Mouse (Mus musculus): ENCODE data around the gene Kcnk1. TPM values are rescaled to one million over a fixed set of nuclear protein-coding genes. Genes with fewer than 3 reads are reported as not detected.

Gene Kcnk1
- total RNA-seq (2021): 1 to 10 TPM; 2.7 to 4.0 TPM
- long read RNA-seq, experiment 1, partial matches to known transcripts: 0 of 5 reads
- long read RNA-seq, experiment 1, other reads (novel, unspliced or antisense): 0 of 5 reads
- long read RNA-seq, experiment 2, transcript Kcnk1-201 (3 exons, 2,235 nt): major isoform, 8 of 8 reads
- long read RNA-seq, experiment 2, partial matches to known transcripts: 0 of 8 reads
- long read RNA-seq, experiment 2, other reads (novel, unspliced or antisense): 0 of 8 reads

GRCm38 (mm10) chr8:125995101-125995986, at the start of gene Kcnk1:
Gene Kcnk1 (plus strand): TSS chr8:125995170.
- DNase-seq: peak; percentile 22

- no peak for DNase-seq
These were observed 46.2 kb upstream of the Kcnk1 start for GRCm38 (mm10) chr8:125948696-125949308.

GRCm38 (mm10) chr8:125950007-125950940, 44.7 kb upstream of the Kcnk1 start:
- DNase-seq: peak; percentile 76

- peak; percentile 49 for DNase-seq
These were observed 39.3 kb upstream of the Kcnk1 start for GRCm38 (mm10) chr8:125955671-125956070.

GRCm38 (mm10) chr8:125956796-125957195, 38.2 kb upstream of the Kcnk1 start:
- no peak for DNase-seq

GRCm38 (mm10) chr8:125957226-125957993, 37.6 kb upstream of the Kcnk1 start:
- DNase-seq: no peak

- no peak for DNase-seq
These were observed 37.0 kb upstream of the Kcnk1 start for GRCm38 (mm10) chr8:125957994-125958368.

- no peak for DNase-seq
These were observed 35.6 kb upstream of the Kcnk1 start for GRCm38 (mm10) chr8:125959363-125959771.

- DNase-seq: no peak
These were observed 34.9 kb upstream of the Kcnk1 start for GRCm38 (mm10) chr8:125960037-125960436.

- no peak for DNase-seq
These were observed 33.2 kb upstream of the Kcnk1 start for GRCm38 (mm10) chr8:125961790-125962189.

- DNase-seq: no peak
These were observed 31.2 kb upstream of the Kcnk1 start for GRCm38 (mm10) chr8:125963807-125964211.

- no peak for DNase-seq
These were observed 23.6 kb upstream of the Kcnk1 start for GRCm38 (mm10) chr8:125971336-125971735.

- DNase-seq: no peak
These were observed 19.0 kb upstream of the Kcnk1 start for GRCm38 (mm10) chr8:125975981-125976380.

- DNase-seq: no peak
These were observed 14.1 kb upstream of the Kcnk1 start for GRCm38 (mm10) chr8:125980826-125981225.

- DNase-seq: no peak
These were observed 11.5 kb upstream of the Kcnk1 start for GRCm38 (mm10) chr8:125983515-125983914.

GRCm38 (mm10) chr8:125984140-125984539, 10.8 kb upstream of the Kcnk1 start:
- DNase-seq: no peak

GRCm38 (mm10) chr8:125985364-125985763, 9.6 kb upstream of the Kcnk1 start:
- DNase-seq: no peak

- no peak for DNase-seq
These were observed 7.9 kb upstream of the Kcnk1 start for GRCm38 (mm10) chr8:125986999-125987589.

- DNase-seq: no peak
These were observed 7.0 kb upstream of the Kcnk1 start for GRCm38 (mm10) chr8:125987996-125988395.

- DNase-seq: no peak
These were observed 1.3 kb upstream of the Kcnk1 start for GRCm38 (mm10) chr8:125993636-125994035.
